Mouse (Mus musculus): Measurements from ENCODE around the gene Tcf7l1. TPM values are rescaled to one million over a fixed set of nuclear protein-coding genes. Genes with fewer than 3 reads are reported as not detected.

Gene Tcf7l1
- total and polyA plus RNA-seq, 3 experiments, result not detected

DNA sequence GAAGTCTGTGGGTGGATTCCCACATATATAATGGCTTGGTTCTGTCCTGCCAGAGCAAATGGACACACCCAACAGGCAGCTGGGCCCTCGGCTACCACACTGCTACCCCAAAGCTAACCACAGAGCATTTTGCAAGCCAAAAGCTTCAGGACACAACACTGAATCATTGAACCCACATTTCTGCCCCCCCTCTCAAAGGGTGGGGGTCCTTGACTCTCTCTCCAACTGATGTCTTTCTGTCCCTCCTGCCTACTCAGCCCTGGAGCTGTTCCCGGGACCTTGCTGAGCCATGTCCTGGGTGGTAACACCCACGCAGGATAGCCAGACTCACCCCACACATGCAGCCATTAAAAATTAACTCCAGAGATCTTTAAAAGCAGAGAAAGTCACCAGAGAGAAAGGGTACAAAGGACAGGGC lies 45.4 kb downstream of the Tcf7l1 start:
- Histone ChIP-seq H3K4me1 (ENCODE audit: control insufficient read depth in 1 of 2, insufficient read depth in 2 of 2, low read length in 2 of 2) (no peaks in the 10 kb centered on the region), H3K27me3 (ENCODE audit: control insufficient read depth in 1 of 2, insufficient read depth in 2 of 2, low read length in 2 of 2) (no peaks in the 10 kb centered on the region; a peak in 2 of 4 replicates), H3K9me3 (replicated peaks; ENCODE audit: insufficient read depth, low read length) (no peaks in the 10 kb centered on the region), H3K79me2 (ENCODE audit: control insufficient read depth, insufficient read depth, low read length, poor library complexity) (no peaks in the 10 kb centered on the region), H3K9ac (ENCODE audit: control insufficient read depth, low read depth, low read length, poor library complexity, severe bottlenecking) (no peak overlapping the region), H3K4me3 (ENCODE audit: control insufficient read depth in 1 of 2, insufficient read depth in 1 of 2, low read depth in 2 of 2, low read length in 2 of 2) (no peak overlapping the region), H3K36me3 (ENCODE audit: control insufficient read depth in 1 of 2, insufficient read depth in 2 of 2, low read length in 2 of 2) (no peaks in the 10 kb centered on the region), H3K27ac (ENCODE audit: control insufficient read depth, low read depth, low read length) (no peak overlapping the region)
- no peak for DNase-seq (ENCODE audit: low read depth, low spot score)
- TF ChIP-seq ZKSCAN1 (IDR thresholded peaks at IDR 0.05; ENCODE audit: low read depth, low read length), result no peak
- no peak for TF ChIP-seq TBP (IDR thresholded peaks at IDR 0.05; ENCODE audit: low read depth, low read length)
- TF ChIP-seq MXI1 (IDR thresholded peaks at IDR 0.05; ENCODE audit: low read depth, low read length), result no peak

DNA sequence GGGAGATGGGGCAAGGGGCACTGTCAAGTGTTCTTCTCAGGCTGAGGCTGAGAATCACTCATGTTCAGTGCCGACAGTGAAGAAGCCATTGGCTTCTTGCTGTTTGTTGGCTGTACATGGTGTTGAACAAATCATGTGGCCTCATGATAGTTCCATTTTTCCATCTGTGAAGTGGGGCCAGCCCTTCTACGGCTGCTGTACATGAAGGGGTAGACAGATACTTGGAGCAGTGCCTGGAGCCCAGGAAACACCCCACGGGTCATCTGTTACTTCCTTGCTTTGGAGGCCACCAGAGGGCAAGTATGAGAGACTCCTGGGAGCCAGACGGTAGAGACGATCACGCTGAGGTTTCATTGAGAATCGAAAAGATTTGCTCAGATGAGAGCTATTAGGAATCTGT lies 46.7 kb downstream of the Tcf7l1 start:
- no peaks in the 10 kb centered on the region for H3K4me1 ChIP-seq (ENCODE audit: control insufficient read depth in 1 of 2, insufficient read depth in 2 of 2, low read length in 2 of 2)
- no peak overlapping the region for H3K4me3 ChIP-seq (ENCODE audit: control insufficient read depth in 1 of 2, insufficient read depth in 1 of 2, low read depth in 2 of 2, low read length in 2 of 2)
- DNase-seq (ENCODE audit: low read depth, low spot score), result no peak
- H3K36me3 ChIP-seq (ENCODE audit: control insufficient read depth in 1 of 2, insufficient read depth in 2 of 2, low read length in 2 of 2), result no peaks in the 10 kb centered on the region
- no peaks in the 10 kb centered on the region for H3K9me3 ChIP-seq (replicated peaks; ENCODE audit: insufficient read depth, low read length)
- no peak overlapping the region for H3K9ac ChIP-seq (ENCODE audit: control insufficient read depth, low read depth, low read length, poor library complexity, severe bottlenecking)
- TF ChIP-seq SMC3 (IDR thresholded peaks at IDR 0.05; ENCODE audit: low read depth, low read length) (no peak), MAZ (IDR thresholded peaks at IDR 0.05; ENCODE audit: low read depth, low read length) (no peak), GABPA (IDR thresholded peaks at IDR 0.05; ENCODE audit: low read depth, low read length) (no peak), CHD1 (IDR thresholded peaks at IDR 0.05; ENCODE audit: low read depth, low read length) (no peak), KAT2A (conservative IDR thresholded peaks at IDR 0.05; ENCODE audit: low read depth, low read length) (no peak), TCF12 (IDR thresholded peaks at IDR 0.05; ENCODE audit: low read depth, low read length) (no peak), GATA1 (IDR thresholded peaks at IDR 0.05; ENCODE audit: low read depth, low read length) (no peak), ETS1 (IDR thresholded peaks at IDR 0.05; ENCODE audit: low read depth, low read length) (no peak), ZC3H11A (IDR thresholded peaks at IDR 0.05; ENCODE audit: low read depth, low read length) (no peak), NELFE (IDR thresholded peaks at IDR 0.05; ENCODE audit: low read depth, low read length) (no peak), CHD2 (IDR thresholded peaks at IDR 0.05; ENCODE audit: low read length) (no peak), EP300 (IDR thresholded peaks at IDR 0.05; ENCODE audit: low read depth in 1 of 2, low read length in 2 of 2) (no peak), E2F4 (IDR thresholded peaks at IDR 0.05; ENCODE audit: borderline replicate concordance, low read depth, low read length) (no peak), ZKSCAN1 (IDR thresholded peaks at IDR 0.05; ENCODE audit: low read depth, low read length) (no peak), ELF1 (IDR thresholded peaks at IDR 0.05; ENCODE audit: low read depth, low read length) (no peak), TBP (IDR thresholded peaks at IDR 0.05; ENCODE audit: low read depth, low read length) (no peak), MXI1 (IDR thresholded peaks at IDR 0.05; ENCODE audit: low read depth, low read length) (no peak)
- no peaks in the 10 kb centered on the region; a peak in 2 of 4 replicates for H3K27me3 ChIP-seq (ENCODE audit: control insufficient read depth in 1 of 2, insufficient read depth in 2 of 2, low read length in 2 of 2)
- no peaks in the 10 kb centered on the region for H3K79me2 ChIP-seq (ENCODE audit: control insufficient read depth, insufficient read depth, low read length, poor library complexity)
- H3K27ac ChIP-seq (ENCODE audit: control insufficient read depth, low read depth, low read length), result no peak overlapping the region
